Mouse (Mus musculus) ovary, postnatal 10 days (tissue): ENCODE data around the gene Gda.

Experiments
- DNase-seq: peaks from one replicate; pipeline ENCODE4 v3.0.0; 2022; ENCODE audit warnings: low spot score

Gda gene

GRCm38 (mm10) chr19:21373073-21373755 is 100.0 kb downstream of the Gda start:
- DNase-seq = no peak

GRCm38 (mm10) chr19:21372395-21373072 is 100.7 kb downstream of the Gda start:
- no peak for DNase-seq

- no peak for DNase-seq
Measured at GRCm38 (mm10) chr19:21371337-21371736, 101.9 kb downstream of the Gda start.

- no peak for DNase-seq
Measured at GRCm38 (mm10) chr19:21370782-21371181, 102.5 kb downstream of the Gda start.

GRCm38 (mm10) chr19:21369175-21369574 is 104.1 kb downstream of the Gda start:
- no peak for DNase-seq

- no peak for DNase-seq
Measured at GRCm38 (mm10) chr19:21368595-21368994, 104.7 kb downstream of the Gda start.

- DNase-seq = no peak
Measured at GRCm38 (mm10) chr19:21357792-21358191, 115.5 kb downstream of the Gda start.

- DNase-seq = no peak
Measured at GRCm38 (mm10) chr19:21349634-21350033, 123.6 kb downstream of the Gda start.

- no peak for DNase-seq
Measured at GRCm38 (mm10) chr19:21346646-21347045, 126.6 kb downstream of the Gda start.
